Mouse (Mus musculus): ENCODE measurements around the gene Icam5. TPM values are rescaled to one million over a fixed set of nuclear protein-coding genes. Genes with fewer than 3 reads are reported as not detected.

The Icam5 gene
- total RNA-seq, 2 experiments from 2014 or later = 337 to 341 TPM

Small RNA genes within 50 kb of the gene (microRNA-seq; reads per million reads assigned to microRNA genes)
- gene Mir1900 (0 to 1.1 reads per million in 2 experiments), gene Mir7082 (0.85 to 1.8 reads per million in 2 experiments)

Other genes starting within 250 kb of the Icam5 start
- 1 to 10 TPM; 2.3 to 2.7 TPM for gene Col5a3, start 217.0 kb upstream of the Icam5 start, total RNA-seq (2021)
- not detected for gene Rdh8, start 213.6 kb upstream of the Icam5 start, total RNA-seq (2021)
- gene A230050P20Rik, start 163.4 kb upstream of the Icam5 start, total RNA-seq (2021) = 10 to 100 TPM; 55.6 to 56.1 TPM
- gene Angptl6, start 152.3 kb upstream of the Icam5 start, total RNA-seq (2021) = 10 to 100 TPM in 1 of 2 experiments, 1 to 10 TPM in 1; 7.3 to 10.7 TPM
- gene Ppan, start 143.9 kb upstream of the Icam5 start, total RNA-seq (2021) = 10 to 100 TPM; 21.3 to 25.6 TPM
- 100 to 1,000 TPM; 114 to 123 TPM for gene Eif3g, start 133.4 kb upstream of the Icam5 start, total RNA-seq (2021)
- 10 to 100 TPM; 35.5 to 37.1 TPM for gene Dnmt1, start 72.2 kb upstream of the Icam5 start, total RNA-seq (2021)
- gene S1pr2, start 55.3 kb upstream of the Icam5 start, total RNA-seq (2021) = 1 to 10 TPM; 2.1 to 3.5 TPM
- gene Mrpl4, start 29.3 kb upstream of the Icam5 start, total RNA-seq (2021) = 10 to 100 TPM; 60.4 to 62.8 TPM
- 1 to 10 TPM; 2.9 to 3.2 TPM for gene Icam1, start 16.1 kb upstream of the Icam5 start, total RNA-seq (2021)
- under 1 TPM; 0.41 to 0.44 TPM for gene Icam4, start 2.7 kb upstream of the Icam5 start, total RNA-seq (2021)
- gene Zglp1, start 35.0 kb downstream of the Icam5 start, total RNA-seq (2021) = 1 to 10 TPM in 1 of 2 experiments, not detected in 1; 2.0 TPM
- gene Gm49373, start 41.0 kb downstream of the Icam5 start, total RNA-seq (2021) = 1 to 10 TPM in 1 of 2 experiments, under 1 TPM in 1; 0.55 to 1.6 TPM
- 10 to 100 TPM; 53.6 to 58.8 TPM for gene Fdx1l, start 41.5 kb downstream of the Icam5 start, total RNA-seq (2021)
- gene Gm38431, start 59.9 kb downstream of the Icam5 start, total RNA-seq (2021) = 1 to 10 TPM; 1.8 to 2.0 TPM
- 10 to 100 TPM; 34.0 to 37.4 TPM for gene Raver1, start 59.9 kb downstream of the Icam5 start, total RNA-seq (2021)
- 10 to 100 TPM; 14.2 to 14.3 TPM for gene Tyk2, start 99.2 kb downstream of the Icam5 start, total RNA-seq (2021)
- 100 to 1,000 TPM; 129 to 136 TPM for gene Cdc37, start 117.9 kb downstream of the Icam5 start, total RNA-seq (2021)
- 10 to 100 TPM; 63.8 to 69.9 TPM for gene Pde4a, start 133.6 kb downstream of the Icam5 start, total RNA-seq (2021)
- gene Keap1, start 207.3 kb downstream of the Icam5 start, total RNA-seq (2021) = 10 to 100 TPM; 52.5 to 55.7 TPM
- 1 to 10 TPM; 8.8 to 9.7 TPM for gene S1pr5, start 216.4 kb downstream of the Icam5 start, total RNA-seq (2021)
- 10 to 100 TPM; 33.5 to 39.3 TPM for gene Atg4d, start 233.2 kb downstream of the Icam5 start, total RNA-seq (2021)

All from layer of hippocampus, postnatal 14 days (tissue).